Mouse (Mus musculus) liver, adult (tissue): ENCODE results near the gene Mmrn1.

Source experiments
- GATA4 ChIP-seq: IDR thresholded peaks from 2 replicates; pipeline ENCODE4 v1.6.1; 2014; ENCODE audit warnings: mild to moderate bottlenecking, low read length; ENCODE audit not compliant: insufficient replicate concordance

Mmrn1 gene

DNA sequence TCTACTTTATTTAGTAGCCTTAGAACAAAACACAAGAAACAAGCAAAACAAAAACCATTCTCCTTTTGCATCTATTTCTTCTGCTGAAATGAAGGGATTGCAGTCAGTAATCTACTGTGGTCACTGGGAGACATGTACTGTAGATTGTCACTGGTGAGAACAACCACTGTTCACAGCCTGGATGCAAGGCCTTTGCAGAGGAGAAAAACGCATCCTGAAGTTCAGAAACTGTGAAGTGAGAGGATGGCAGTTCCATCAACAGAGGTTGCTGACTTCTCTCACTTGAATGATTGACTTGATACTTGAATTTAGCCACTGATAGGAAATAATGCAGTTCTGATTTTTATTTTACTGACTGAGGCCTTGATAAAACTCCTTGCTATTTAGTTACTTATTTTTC, 53.8 kb downstream of the Mmrn1 start:
- no peak for TF ChIP-seq GATA4

GRCm38 (mm10) chr6:60979039-60979438, 54.3 kb downstream of the Mmrn1 start:
- TF ChIP-seq GATA4 = no peak

DNA sequence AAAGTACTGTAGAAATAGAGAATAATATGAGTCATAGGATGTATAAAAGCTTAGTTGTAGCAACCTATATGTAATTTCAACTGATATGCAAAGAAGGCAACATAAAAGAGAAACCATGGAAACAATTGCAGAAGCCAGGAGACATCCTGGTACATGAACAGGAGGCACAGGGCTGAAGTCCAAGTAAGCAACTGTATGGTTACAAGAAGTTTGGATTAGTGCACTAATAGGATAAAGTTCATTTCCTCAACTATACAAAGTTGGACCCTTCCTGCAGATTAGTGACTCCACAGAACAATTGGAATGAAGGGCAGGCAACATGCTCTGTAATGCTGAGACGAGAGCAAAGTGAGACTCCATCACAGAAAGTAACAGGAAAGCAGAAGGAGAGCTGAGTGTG, 59.6 kb downstream of the Mmrn1 start:
- TF ChIP-seq GATA4 = no peak

DNA sequence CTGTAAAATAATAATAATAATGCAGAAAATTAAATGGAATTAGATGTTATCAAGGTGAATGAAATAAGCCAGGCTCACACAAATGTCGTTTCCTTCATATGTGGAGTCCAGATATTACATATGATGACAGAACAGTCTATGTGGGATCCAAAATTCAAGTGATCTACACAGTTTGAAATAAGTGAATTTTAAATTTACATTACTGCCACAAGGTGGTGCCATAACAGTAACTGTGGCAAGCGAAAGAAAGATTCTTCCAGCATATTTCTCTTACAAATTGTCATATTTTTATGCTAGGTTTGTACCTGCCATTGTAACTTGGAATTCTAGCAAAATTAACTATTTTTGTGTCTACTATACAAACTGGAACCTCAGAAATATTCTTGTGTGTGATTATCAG, 61.1 kb downstream of the Mmrn1 start:
- no peak for TF ChIP-seq GATA4

DNA sequence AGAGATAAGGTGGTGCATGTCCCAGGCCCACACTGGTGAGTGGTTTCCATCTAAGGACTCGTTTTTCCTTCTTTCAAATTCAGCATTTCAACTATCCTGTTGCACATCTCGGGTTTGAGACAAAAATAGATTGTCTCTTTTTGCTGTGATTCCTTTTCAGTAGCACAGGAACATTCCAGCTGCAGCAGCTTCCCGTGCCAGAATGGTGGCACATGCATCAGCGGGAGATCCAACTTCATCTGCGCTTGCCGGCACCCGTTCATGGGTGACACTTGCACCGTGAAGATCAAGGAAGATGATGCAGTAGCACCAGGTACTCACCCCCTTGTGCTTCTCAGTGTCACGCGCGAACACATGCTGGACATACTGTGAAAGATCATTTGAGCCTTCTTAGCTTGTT, 62.1 kb downstream of the Mmrn1 start:
- TF ChIP-seq GATA4 = no peak

- TF ChIP-seq GATA4 = no peak
These were observed 63.0 kb downstream of the Mmrn1 start for GRCm38 (mm10) chr6:60987804-60988203.

GRCm38 (mm10) chr6:60992366-60992765, 67.6 kb downstream of the Mmrn1 start:
- TF ChIP-seq GATA4 = no peak

- TF ChIP-seq GATA4 = no peak
These were observed 68.8 kb downstream of the Mmrn1 start for GRCm38 (mm10) chr6:60993386-60994108.

- no peak for TF ChIP-seq GATA4
These were observed 69.3 kb downstream of the Mmrn1 start for GRCm38 (mm10) chr6:60994114-60994513.

DNA sequence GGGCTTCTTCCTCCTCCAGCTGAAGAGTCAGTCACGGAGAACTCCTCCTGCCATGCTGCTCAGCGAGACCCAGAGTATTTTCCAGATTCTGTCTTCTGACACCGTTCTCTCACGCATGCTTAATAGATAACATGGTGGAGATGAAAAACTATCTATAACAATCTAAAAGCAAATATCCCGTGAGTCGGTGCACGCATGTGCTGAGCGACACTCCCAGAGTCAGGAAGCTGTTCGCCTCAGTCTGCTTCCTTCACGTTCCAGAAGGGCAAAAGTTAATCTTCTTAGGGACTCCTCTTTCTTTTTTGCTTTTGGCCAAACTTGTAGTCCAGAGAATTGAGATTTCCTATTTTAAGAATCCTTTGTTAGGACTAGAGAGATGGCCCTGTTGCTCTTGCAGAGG, 69.7 kb downstream of the Mmrn1 start:
- TF ChIP-seq GATA4 = no peak

DNA sequence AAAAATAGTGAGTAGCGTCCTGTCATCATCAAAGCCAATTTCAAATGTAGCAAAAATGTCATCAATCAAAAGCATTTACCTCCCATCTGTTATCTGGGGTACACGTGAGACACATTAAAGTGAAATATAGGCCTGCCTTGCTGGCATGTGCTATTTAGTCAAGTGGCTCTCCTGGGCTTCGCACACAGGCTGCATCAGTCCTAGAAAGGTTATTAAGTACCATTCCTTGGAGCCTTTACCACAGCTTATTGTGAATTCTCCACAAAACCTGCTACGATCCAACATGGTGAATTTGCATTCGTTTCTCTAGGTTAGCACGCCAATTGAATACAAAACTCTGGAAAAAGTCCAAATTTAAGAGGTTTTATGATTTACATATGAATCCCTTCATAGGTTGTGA, 70.8 kb downstream of the Mmrn1 start:
- TF ChIP-seq GATA4 = no peak

DNA sequence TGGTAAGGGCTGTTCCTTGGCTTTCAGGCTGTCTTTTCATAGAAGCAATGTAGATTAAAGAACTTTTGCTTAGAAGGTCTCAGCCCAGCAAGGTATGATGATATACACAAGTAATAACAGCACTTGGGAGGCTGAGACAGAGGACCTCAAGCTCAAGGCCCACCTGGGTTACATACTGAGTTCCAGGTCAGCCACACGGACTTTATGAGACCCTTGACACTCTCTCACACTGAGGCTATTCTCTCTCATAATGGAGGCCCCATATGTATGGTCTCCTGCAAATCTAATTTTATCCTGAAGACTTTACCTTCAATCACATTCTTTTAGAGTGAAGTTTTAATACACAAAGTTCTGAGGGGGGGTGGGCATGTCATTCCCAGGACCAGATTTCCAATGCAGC, 71.6 kb downstream of the Mmrn1 start:
- no peak for TF ChIP-seq GATA4

DNA sequence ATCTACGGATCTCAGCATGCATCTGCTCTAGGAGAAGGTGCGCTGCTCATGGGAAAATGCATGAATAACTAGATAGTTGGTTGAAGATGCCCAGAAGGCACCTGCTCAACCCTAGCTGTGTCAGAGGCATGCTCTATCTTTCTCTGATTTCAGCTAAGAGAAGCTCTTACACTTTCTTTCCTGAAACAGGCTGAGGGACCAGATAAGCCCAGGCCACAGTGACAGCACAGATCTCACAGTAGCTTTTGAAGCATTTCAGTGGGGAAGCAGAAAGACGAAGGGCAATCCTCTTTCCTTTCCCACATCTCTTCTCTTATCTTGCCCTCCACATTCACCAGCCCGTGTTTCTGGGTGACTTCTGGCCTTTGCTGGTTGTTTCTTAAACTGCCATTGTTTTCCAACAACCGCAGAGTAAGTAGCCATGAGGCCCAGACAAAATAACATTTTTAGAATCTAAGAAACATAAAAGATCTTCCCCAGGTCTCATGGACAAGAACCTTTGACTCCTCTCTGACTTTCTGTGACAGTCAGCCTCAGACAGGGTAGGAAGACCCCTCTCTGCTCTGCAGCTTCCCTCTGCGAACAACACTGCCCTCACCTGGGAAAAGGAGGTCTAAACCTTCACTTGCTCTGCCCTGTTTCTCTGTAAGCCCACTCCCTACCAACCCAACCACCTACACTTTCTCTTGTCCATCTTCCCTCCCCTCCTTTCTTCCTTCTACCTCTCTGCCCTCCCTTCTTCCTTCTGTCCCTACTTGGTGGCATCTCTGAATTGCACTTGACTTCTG, 76.4 kb downstream of the Mmrn1 start:
- TF ChIP-seq GATA4 = no peak

- no peak for TF ChIP-seq GATA4
These were observed 79.4 kb downstream of the Mmrn1 start for GRCm38 (mm10) chr6:61003916-61004765.

GRCm38 (mm10) chr6:61013780-61014179, 89.0 kb downstream of the Mmrn1 start:
- no peak for TF ChIP-seq GATA4

GRCm38 (mm10) chr6:61019689-61020088, 94.9 kb downstream of the Mmrn1 start:
- TF ChIP-seq GATA4 = no peak
